Mouse (Mus musculus) large intestine, adult 2 months (tissue): ENCODE measurements around the gene Ccdc69. TPM values are rescaled to one million over a fixed set of nuclear protein-coding genes. Genes with fewer than 3 reads are reported as not detected.

ENCODE experiments used
- DNase-seq: peaks from one replicate; pipeline ENCODE4 v3.0.0-alpha.2; 2012; ENCODE audit warnings: low read depth, low spot score
- WGBS: fragments of 180-500 bp; shearing (Covaris S2); methylation state at CpG from one replicate; pipeline ENCODE4 v1.1.7; 2018; 5-methylcytosine and 5-hydroxymethylcytosine counted together
- polyA plus RNA-seq: library from polyadenylated mRNA; depleted of rRNA; stranded (reverse); fragments of >200 nt; gene quantifications from 2 replicates; pipeline ENCODE4 v1.2.3, GENCODE M21; 2012; rRNA removed

Ccdc69 gene
- polyA plus RNA-seq, 1 experiment: 3.8 TPM

DNA sequence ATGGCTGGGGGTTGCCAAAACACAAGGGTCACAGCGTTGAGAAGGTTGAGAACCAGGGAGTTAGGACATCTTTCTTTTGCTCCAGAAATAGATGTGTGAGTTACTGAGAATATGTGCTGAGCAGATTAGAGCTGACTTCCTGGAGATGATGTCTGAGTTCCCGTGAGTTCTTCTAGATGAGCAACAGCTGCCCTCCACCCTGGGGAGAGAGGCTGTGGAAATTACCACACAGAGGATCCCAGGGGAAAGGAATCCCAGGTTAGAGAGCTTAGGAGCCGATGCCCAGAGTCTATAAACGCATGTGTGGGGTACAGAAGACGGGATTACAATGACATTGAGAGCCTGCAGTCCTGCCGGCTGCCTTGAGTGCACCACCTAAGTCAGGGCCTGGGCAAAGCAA, 59.9 kb downstream of the Ccdc69 start:
- DNase-seq: no peak
- WGBS: 65% methylated on average over 6 of the region's 6 CpGs

DNA sequence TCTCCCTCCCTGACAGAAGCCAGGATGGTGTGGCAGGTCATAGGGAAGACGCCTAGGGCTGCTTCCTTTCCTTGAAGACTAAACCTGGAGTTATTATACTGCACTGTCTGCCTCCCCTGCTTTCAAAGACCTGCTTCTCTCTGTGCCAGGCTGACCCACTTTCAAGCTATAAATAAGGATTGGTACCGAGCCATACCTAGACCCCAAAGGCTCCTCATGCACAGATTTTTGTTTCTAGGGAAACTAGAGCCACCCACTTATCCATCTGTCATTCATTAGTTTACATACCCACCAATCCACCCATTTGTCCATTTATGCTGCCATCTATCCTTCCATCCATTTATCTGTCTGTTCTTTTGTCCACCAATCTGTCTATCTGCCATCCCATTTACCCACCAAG, 60.7 kb downstream of the Ccdc69 start:
- no peak for DNase-seq
- WGBS: 86% methylated on average over 2 of the region's 2 CpGs

DNA sequence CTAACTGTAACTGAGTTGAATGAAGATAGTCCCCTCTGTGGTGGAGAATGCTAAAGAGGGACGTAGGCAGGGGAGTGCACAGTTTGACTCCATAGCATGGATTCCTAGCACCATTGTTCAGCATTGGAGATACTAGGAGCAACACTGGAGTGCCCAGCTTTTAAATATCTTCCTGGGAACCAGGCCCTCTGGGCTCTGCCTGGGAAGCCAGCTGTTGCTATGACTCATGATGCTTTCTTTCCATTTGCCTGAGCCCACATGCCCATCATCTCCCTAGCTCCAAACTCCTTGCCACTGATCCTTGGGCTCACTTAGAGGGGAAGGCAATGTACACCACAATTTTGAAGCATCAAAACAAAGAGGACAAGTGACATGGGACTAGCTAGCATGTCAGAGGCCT, 61.2 kb downstream of the Ccdc69 start:
- DNase-seq: no peak
- WGBS: 87% methylated on average over 1 of the region's 1 CpGs

DNA sequence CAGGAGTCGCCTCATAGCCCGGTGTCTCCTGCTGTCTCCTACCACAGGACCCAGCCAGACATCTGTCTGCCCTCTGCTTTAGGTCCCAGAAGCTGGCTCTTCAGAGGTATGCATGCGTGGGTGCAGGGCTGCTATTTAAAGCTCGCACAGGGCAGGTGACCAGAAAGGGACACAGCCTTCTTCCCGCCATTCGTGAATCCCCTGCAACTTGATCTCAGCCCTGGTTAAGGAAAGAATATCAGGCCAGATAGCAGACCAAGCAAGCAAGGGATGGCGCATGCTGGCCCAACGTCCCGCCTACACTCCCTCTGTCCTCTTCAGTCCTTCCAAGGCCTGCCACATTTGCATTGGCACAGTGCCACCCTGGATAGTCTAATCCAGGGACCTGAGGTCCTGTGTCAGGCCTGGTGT, 62.1 kb downstream of the Ccdc69 start:
- DNase-seq: no peak
- WGBS: 51% methylated on average over 9 of the region's 9 CpGs

GRCm38 (mm10) chr11:55015264-55015663, 62.7 kb downstream of the Ccdc69 start:
- DNase-seq: no peak
- 73% methylated on average over 3 of the region's 3 CpGs for WGBS

- 67% methylated on average over 6 of the region's 6 CpGs for WGBS
Measured at GRCm38 (mm10) chr11:55013802-55014201, 64.1 kb downstream of the Ccdc69 start.

GRCm38 (mm10) chr11:55012551-55013521, 65.1 kb downstream of the Ccdc69 start:
- no peak for DNase-seq
- WGBS: 76% methylated on average over 5 of the region's 5 CpGs

More at GRCm38 (mm10) chr11:55013802-55014201, 64.1 kb downstream of the Ccdc69 start:
- no peak for DNase-seq

DNA sequence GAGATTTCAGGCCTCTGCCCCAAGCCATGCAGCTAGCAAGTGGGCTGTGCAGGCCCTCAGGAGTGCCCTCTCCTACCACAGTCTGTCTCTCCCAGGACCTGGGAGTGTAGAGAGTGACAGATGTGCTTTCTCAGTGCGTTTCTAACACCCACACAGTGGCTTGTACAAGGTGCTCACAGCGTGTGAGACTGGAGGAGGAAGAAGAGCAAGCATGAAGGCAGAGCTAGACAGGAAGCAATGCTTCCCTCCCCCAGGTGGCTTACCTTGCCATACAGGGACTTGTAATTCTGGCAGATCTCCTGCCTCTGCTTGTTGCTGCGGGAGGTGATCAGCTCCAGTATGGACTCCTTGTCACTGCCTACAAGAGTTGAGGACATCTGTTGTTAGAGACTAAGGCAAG, 66.5 kb downstream of the Ccdc69 start:
- no peak for DNase-seq
- WGBS: 80% methylated on average over 3 of the region's 3 CpGs

DNA sequence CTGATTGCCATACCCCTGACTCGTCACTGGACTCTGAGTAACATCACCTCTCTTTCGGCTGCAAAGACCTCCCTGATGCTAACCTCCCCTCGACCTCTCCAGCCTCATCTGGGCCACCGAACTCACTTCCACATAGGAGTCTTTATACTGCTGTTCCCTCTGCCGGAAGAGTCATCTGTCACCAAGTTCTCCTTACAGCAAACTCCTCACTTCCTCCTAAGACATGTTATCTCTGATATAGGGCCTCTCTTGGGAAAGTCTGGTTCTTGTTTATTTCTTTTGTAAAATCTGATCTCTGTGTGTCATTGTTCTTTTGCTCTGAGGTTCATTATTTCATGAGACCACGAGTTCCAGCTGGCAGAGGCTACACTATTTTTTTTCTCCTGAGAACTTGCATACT, 69.7 kb downstream of the Ccdc69 start:
- no peak for DNase-seq
- WGBS: 75% methylated on average over 6 of the region's 6 CpGs

GRCm38 (mm10) chr11:55005684-55006083, 72.2 kb downstream of the Ccdc69 start:
- 82% methylated on average over 5 of the region's 5 CpGs for WGBS
- DNase-seq: no peak

GRCm38 (mm10) chr11:55004970-55005502, 72.9 kb downstream of the Ccdc69 start:
- DNase-seq: no peak
- WGBS: 77% methylated on average over 7 of the region's 7 CpGs

Other genes starting within 250 kb of the Ccdc69 start
- 0.70 and 0.72 TPM in 2 replicates for gene Lyrm7, start 217.2 kb downstream of the Ccdc69 start, polyA plus RNA-seq
- gene Hint1, start 211.7 kb downstream of the Ccdc69 start, polyA plus RNA-seq: 577 and 667 TPM in 2 replicates
- 86.3 and 88.0 TPM in 2 replicates for gene Gpx3, start 175.7 kb downstream of the Ccdc69 start, polyA plus RNA-seq
- gene Tnip1, start 115.2 kb downstream of the Ccdc69 start, polyA plus RNA-seq: 49.6 and 88.0 TPM in 2 replicates
- gene Anxa6, start 44.7 kb downstream of the Ccdc69 start, polyA plus RNA-seq: 46.6 and 51.9 TPM in 2 replicates
- 28.6 and 32.5 TPM in 2 replicates for gene Gm2a, start 20.0 kb upstream of the Ccdc69 start, polyA plus RNA-seq
- gene Slc36a3, start 73.6 kb upstream of the Ccdc69 start, polyA plus RNA-seq: 0.15 and 0.19 TPM in 2 replicates
- gene Slc36a2, start 106.9 kb upstream of the Ccdc69 start, polyA plus RNA-seq: 2.9 and 3.6 TPM in 2 replicates
- 17.3 and 73.4 TPM in 2 replicates for gene Slc36a1, start 126.2 kb upstream of the Ccdc69 start, polyA plus RNA-seq